Mouse (Mus musculus): ENCODE measurements around the gene Hoxa5.

Hoxa5 gene

DNA sequence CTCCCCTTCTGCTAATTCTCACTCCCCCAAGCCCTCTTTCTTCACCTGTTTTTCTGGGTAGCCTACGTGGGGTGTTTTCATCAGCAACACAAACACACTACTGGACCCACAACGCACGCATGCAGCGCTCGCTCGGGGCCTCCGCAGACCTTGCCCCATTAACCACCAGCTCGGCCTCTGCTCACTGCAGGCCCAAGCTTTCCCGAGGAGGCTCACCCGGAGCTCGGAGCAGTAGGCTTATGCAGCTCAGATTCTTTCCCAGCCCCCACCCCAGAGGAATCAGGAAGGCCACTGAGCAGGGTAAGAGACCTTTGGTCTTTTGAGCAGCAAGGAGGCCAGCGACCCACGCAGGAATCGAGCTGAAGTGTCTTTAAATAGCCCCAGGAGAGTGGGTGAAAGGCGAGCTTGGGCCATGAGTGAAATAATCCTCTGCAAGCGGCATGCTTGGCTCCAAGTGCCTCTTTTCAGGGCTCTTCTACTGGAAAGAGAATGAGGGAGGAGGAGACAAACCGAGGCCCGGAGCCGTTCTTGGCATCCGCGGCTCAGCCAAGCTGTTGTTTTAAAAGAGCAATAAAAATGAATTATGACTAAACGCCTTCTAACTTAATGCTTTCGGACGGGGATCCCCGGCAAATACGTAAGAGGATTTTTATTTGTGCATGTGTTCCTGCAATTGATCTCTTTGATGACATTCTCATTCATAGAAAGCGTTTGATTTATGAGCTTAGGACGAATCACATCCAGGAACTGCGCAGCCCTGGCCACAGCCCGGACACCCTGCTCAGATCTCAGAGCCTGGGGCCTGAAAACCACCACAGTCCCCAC is 43.7 kb downstream of the Hoxa5 start:
- DNase-seq = no peak

DNA sequence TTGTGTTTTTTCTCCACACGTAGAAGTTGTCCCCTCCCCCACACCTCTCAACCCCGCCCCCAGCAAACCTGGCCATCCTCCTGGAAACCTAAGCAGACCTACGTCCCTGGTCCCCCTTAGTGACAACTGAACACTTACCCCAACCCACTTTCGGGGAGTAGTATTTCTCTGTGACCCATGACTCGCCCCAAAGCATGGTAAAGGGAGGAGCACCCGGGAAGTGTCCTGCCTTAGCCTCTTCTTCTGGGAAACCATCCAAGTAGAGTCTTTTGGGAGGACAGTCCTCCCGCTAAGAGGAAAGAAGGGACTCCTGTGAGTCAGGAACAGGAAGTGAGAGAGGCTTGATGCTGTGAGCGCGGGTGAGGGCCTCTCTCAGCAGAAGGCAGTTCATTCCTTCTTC is 44.4 kb downstream of the Hoxa5 start:
- no peak for DNase-seq

DNA sequence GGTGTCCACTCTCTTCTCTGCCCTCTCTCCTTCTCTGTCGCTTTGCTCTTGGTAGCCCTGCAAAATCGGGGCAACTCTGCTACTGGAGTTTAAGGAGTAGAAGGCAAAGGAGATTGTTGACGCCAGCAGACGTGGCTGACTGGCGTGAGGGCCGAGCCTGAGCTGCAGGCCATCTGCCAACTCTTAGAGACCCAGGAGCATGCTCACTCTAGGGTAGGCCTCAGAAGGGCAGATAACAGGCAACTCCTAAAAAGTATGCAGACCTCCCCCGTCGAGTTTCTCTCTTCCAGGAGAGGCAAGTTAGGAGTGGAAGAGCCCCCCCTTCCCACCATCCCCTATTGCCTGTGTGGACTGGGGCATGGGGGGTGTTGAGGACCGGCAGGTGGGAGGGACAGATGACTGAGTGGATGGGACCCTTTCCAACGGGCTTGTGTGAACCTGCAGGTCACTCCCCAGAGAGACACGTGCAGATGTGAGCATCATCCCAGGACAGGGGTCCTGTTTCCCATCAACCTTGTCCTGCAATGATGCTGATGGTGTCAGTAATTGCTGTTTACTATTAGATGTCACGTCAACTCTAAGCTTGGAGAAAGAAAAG is 45.1 kb downstream of the Hoxa5 start:
- DNase-seq = no peak

DNA sequence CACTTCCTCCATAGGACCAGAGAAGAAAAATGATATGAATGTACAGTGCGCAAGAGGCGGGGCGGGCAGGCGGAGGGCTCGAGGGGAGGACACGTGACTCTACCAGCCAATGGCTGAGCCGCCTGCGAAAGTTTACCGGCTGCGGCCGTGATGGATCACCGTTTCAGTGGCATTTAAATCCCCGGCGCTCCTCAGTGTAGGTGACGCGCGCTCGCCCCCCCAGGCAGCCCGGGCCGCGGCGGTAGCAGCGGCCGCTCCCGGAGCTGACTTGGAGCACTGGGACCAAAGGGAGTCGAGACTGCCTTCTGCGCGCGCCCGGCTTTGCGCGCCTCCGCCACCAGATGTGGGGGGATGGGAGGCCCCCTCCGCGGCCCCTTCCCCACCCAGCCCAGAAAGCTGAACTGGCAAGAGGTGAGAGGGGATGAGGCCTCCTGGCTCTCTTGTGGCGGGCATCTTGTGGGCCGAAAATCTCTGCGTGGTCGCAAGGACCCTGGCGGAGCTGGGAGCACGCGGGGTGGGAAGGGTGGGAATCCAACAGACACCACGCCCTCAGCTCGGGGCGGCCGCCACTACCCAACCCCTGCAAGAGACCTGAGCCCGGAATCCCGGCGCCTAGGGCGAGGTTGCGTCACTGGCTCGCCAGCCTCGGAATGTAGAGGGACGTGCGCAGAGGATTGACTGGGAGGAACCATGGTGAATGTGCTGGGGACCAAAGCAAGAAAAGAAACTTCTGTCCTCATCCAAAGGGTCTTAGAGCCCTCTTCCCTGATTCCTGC is 45.9 kb downstream of the Hoxa5 start, which contains the start of gene Hoxa1:
Gene Hoxa1 (minus strand): TSS at position 42 of the 776 bp plus-strand sequence.
- DNase-seq = no peak

DNA sequence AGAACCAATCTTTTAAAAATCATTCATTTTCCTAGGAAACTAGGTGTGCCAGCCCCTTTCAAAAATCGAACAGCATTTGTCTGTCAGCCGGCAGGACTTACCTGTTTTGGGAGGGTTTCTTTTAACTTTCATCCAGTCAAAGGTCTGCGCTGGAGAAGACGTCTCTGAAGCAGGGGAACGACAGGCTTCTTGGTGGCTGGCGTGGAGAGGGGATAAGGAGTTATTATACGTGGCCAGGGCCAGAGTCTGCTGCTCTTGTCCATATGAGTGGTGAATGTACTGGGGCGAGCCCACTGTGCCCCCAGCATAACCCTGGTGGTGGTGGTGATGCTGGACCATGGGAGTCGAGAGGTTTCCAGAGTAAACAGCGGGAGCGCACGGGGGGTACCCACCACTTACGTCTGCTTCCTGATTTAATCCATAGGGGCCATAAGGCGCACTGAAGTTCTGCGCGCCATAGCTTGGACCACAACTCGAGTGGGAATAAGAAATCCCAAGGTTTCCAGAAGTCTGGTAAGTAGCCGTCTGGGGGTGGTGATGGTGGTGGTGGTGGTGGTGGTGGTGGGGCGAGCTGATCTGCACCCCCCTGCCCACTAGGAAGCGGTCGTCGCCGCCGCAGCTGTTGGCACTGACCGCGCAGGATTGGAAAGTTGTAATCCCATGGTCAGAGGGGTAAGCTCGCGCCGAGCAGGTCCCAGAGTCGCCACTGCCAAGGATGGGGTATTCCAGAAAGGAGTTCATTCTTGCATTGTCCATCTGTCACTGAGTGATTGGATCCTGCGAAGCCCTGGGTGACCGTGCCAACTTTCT is 46.7 kb downstream of the Hoxa5 start:
- no peak for DNase-seq

DNA sequence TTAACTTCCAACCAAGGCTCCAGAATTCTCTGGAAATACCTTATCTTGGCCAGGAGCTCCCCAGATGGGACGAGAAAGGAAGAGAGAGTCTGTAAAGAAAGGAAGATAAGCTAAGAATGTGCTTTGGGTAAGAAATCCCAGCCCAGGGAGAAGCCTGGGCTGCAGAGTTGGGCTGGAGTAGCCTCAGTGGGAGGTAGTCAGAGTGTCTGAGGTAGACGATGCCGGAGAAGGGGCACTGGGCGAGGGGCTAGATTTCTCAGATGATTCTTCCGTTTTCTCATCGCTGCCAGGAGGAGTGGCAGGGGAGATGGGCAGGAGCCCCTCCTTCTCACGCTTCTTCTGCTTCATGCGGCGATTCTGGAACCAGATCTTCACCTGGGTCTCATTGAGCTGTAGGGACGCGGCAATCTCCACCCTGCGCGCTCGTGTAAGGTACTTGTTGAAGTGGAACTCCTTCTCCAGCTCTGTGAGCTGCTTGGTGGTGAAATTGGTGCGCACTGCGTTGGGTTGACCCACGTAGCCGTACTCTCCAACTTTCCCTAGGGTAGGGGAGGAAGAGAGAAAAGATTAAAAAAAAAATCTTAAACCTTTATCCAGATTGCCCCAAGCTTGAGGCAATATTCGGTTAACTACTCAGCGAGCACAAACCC is 47.7 kb downstream of the Hoxa5 start:
- DNase-seq = no peak

DNA sequence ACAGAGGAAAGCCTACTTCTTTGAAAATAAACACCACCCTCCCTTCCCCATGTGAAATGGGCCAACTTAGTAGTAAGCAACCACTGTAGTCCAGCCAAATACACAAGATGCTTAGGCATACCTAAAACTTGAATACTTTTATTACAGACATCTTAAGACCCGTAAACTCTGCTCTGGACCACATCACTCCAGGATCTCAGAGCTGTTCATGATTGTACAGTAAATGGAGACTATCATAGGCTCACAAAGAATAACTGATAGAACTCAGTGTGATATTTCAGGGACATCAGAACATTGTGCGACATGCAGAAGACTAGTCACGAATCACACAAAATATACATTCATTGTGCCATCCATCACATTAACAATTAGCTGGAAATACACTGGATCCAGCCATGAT is 48.9 kb downstream of the Hoxa5 start:
- no peak for DNase-seq

DNA sequence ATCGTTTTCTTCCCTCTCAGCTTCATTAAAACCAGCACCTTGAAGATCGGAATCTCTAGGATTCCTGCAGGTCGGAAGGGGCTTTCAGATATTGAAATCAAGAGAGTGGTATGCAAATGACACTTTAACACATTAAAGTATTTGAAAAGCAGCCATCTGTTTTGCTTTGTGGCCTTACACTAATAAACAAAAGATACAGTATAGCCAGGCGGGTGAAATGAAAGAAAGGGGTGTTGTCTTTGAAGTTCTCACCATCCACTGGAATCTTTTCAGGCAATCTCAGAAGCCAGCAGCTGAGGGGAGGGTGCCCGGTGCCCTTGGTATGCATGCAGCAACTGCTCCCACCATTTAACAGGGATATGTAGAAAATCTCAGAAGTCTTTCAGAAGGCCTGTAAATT is 50.3 kb downstream of the Hoxa5 start:
- no peak for DNase-seq

DNA sequence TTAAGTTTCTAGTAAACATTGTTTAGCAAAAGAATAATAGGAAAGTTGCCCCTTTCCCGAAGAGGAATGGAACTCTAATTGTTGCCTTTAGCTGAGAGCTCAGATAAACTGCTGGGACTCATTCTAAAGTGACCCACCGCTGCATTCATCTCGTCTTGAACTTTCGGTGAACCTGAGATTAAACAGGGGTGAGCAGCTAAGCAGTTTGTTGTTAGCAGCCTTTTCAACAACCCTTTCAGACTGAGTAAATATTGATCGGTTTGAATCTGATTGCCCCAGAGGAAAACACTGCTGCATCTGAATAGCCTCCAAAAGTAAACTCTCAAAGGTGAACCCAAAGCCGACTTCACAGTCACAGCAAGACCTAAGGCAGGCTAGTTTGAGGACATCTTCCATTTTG is 51.1 kb downstream of the Hoxa5 start:
- no peak for DNase-seq

DNA sequence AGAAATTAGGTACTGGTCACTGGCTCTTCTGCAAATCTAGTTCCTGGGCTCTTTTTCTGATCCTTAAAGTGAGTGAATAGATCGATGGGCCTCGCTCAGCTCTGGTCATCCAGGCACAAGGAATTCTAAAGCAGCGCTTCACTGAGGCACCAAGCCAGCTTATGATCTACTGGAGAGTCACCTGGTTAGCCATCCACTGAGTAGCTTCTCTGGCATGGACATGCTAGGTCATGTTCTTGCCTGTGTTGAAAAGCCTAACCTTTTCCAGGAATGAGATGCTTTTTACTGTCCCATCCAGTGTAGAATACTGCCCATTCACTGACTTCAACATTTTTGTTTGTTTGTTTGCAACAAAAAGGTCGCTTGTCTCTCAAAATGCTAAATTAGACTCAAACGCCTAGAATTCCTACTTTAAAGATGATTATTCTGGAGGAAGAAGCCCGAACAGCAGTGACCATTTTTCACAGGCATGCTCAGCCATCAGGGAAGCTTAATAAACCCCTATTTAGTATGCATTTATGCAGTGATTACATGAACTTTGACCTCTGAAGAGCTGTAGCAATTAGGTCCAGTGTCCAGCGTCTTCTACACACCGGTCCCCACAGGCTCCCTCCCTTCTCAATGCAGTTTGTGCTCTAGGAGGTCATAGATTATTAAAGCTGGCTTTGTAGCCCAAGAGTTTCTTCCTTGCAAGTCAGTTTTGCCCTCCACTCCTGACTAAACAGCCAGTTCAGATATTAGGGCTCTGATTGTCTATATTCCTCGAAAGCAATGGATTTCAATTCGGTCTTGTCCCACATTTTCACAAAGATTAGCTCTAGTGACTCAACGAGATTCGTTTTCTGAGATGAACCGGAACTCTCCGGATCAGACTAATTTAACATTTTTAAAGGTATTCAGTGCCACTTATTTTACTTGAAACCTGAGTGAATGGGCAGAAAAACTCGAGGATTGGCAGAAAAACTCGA is 51.9 kb downstream of the Hoxa5 start:
- DNase-seq = no peak
